Mouse (Mus musculus): ENCODE results near the gene Chst15. TPM values are rescaled to one million over a fixed set of nuclear protein-coding genes. Genes with fewer than 3 reads are reported as not detected.

The Chst15 gene
- polyA plus RNA-seq, 1 experiment from 2014 or later: 8.6 TPM

DNA sequence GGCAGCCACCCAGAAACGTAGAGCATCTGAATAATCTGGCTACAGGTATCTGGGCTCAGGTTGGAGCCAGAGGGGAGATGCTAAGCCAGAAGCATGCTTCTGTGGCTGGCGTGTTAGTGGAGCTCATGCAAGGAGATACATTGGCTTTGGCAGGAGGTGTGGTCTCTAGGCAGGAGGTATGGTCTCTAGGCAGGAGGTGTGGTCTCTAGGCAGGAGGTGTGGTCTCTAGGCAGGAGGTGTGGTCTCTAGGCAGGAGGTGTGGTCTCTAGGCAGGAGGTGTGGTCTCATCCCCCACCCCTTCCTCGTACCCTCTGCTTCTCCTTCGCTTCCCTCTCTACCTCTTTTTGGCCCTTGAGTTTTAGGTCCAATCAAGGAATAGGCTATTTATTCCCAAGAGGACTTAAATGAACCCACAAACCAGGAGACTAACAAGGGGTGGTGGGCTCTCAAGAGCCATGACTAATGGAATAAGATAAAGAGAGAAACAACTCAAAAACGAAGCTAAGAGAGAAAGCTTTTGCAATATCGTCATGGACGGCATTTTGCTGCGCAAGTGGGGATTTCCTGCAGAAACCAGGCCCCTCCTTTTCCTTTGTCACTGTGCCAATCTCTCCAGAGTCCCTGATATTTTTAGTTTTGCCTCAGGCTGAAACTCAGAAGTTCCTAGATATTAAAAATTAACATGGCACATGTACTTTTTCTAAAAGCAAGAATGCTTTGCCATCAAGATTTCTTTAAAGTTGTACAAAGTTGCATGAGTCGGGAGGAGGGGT lies 30.4 kb upstream of the Chst15 start:
- DNase-seq (ENCODE audit: low spot score) (peak; percentile 37), ATAC-seq (replicated peaks; ENCODE audit: low FRiP score, low read depth) (no peak)
- H3K4me2 ChIP-seq (ENCODE audit: low read length): no peak overlapping the region
- 65% methylated on average over 9 of the region's 9 CpGs for WGBS
- no peak overlapping the region for H3K4me3 ChIP-seq (replicated peaks; ENCODE audit: low read depth, low read length)
- H3K36me3 ChIP-seq (ENCODE audit: insufficient read depth, low read length): no peaks in the 10 kb centered on the region
- H3K27me3 ChIP-seq (ENCODE audit: insufficient read depth, low read length): no peaks in the 10 kb centered on the region
- no peak for TF ChIP-seq CTCF (IDR thresholded peaks at IDR 0.05; ENCODE audit: low read depth)
- no peaks in the 10 kb centered on the region; the same call in 1 of the 2 replicates for H3K4me1 ChIP-seq (replicated peaks; ENCODE audit: insufficient read depth, low read length)
- no peak overlapping the region for H3K9ac ChIP-seq (ENCODE audit: low read depth, low read length)
- no peak overlapping the region for H3K27ac ChIP-seq
- no peaks in the 10 kb centered on the region for H3K9me3 ChIP-seq (replicated peaks; ENCODE audit: low read length)

DNA sequence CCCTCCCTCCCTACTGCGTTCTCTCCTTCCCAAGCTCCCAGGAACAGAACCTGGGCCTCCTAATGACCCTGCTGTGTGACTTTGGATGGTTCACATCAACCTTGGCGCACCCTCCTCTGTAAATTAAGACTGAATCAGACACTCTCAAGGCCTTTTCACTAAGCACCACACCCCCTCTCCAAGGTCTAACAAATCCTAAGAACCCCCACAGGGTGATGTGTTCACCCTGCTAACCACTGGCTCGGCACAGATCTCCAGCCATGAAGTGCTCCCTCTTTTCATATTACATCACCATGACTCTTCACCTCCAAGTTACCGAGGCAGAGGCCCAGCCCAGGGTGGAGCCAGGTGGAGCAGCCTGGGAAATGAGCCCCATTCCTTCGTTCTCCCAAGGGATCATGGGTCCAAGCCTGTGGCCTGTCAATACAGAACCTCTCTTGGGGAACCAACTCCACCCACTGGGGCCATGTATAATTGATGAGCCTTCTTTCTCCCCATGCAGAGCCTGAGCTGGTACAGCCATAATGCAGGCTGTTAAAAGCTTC lies 28.6 kb upstream of the Chst15 start:
- no peaks in the 10 kb centered on the region for H3K36me3 ChIP-seq (ENCODE audit: insufficient read depth, low read length)
- TF ChIP-seq CTCF (IDR thresholded peaks at IDR 0.05; ENCODE audit: low read depth): no peak
- H3K4me2 ChIP-seq (ENCODE audit: low read length): no peak overlapping the region
- no peaks in the 10 kb centered on the region for H3K9me3 ChIP-seq (replicated peaks; ENCODE audit: low read length)
- no peak overlapping the region for H3K27ac ChIP-seq
- no peak overlapping the region for H3K4me3 ChIP-seq (replicated peaks; ENCODE audit: low read depth, low read length)
- H3K4me1 ChIP-seq (replicated peaks; ENCODE audit: insufficient read depth, low read length): no peaks in the 10 kb centered on the region; the same call in 1 of the 2 replicates
- ATAC-seq (replicated peaks; ENCODE audit: low FRiP score, low read depth): no peak
- WGBS: 66% methylated on average over 5 of the region's 5 CpGs
- no peaks in the 10 kb centered on the region for H3K27me3 ChIP-seq (ENCODE audit: insufficient read depth, low read length)
- no peak for DNase-seq (ENCODE audit: low spot score)
- H3K9ac ChIP-seq (ENCODE audit: low read depth, low read length): no peak overlapping the region

DNA sequence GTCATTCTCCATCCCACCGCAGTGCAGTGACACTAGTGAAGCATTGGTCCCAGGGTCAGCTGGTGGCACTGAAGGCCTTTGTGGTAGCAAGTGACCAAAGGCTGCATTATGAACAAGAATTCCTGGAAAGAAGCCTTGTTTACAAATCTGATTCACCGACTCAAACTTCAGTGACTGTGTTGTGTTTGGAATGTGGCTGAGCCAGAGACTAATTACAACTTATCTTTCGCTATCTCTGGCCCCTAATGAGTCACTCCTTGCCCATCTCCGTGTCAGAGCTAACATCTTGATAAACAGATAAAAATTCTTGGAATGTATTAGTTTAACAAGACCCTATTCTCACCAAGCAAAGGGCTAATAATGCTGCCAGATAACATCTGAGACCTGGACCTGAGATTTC lies 27.6 kb upstream of the Chst15 start:
- H3K4me1 ChIP-seq (replicated peaks; ENCODE audit: insufficient read depth, low read length): no peaks in the 10 kb centered on the region; the same call in 1 of the 2 replicates
- no peaks in the 10 kb centered on the region for H3K36me3 ChIP-seq (ENCODE audit: insufficient read depth, low read length)
- H3K4me2 ChIP-seq (ENCODE audit: low read length): no peak overlapping the region
- no peak overlapping the region for H3K27ac ChIP-seq
- DNase-seq (ENCODE audit: low spot score): no peak
- ATAC-seq (replicated peaks; ENCODE audit: low FRiP score, low read depth): no peak
- no peak overlapping the region for H3K9ac ChIP-seq (ENCODE audit: low read depth, low read length)
- WGBS: 60% methylated on average over 4 of the region's 4 CpGs
- H3K9me3 ChIP-seq (replicated peaks; ENCODE audit: low read length): no peaks in the 10 kb centered on the region
- H3K4me3 ChIP-seq (replicated peaks; ENCODE audit: low read depth, low read length): no peak overlapping the region
- no peaks in the 10 kb centered on the region for H3K27me3 ChIP-seq (ENCODE audit: insufficient read depth, low read length)
- TF ChIP-seq CTCF (IDR thresholded peaks at IDR 0.05; ENCODE audit: low read depth): no peak

DNA sequence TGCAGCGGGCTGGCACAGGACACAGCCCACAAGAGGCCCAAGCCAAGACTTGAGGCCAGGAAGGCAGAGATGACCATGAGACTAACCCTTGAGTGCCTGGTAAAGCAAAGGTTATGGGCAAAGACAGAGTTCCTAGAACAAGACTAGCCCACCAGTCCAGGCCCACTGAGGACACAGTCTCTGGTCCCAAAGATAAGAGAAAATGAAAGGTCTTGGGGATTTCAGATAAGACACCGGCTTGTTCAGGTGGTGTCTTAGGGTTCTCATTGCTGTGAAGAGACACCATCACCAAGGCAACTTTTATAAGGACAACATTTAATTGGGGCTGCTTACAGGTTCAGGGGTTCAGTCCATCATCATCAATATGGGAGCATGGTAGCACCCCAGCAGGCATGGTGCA lies 26.9 kb upstream of the Chst15 start:
- Histone ChIP-seq H3K27ac (no peak overlapping the region), H3K9ac (ENCODE audit: low read depth, low read length) (no peak overlapping the region), H3K36me3 (ENCODE audit: insufficient read depth, low read length) (no peaks in the 10 kb centered on the region), H3K4me1 (replicated peaks; ENCODE audit: insufficient read depth, low read length) (no peaks in the 10 kb centered on the region; the same call in 1 of the 2 replicates), H3K9me3 (replicated peaks; ENCODE audit: low read length) (no peaks in the 10 kb centered on the region), H3K4me2 (ENCODE audit: low read length) (no peak overlapping the region), H3K27me3 (ENCODE audit: insufficient read depth, low read length) (no peaks in the 10 kb centered on the region), H3K4me3 (replicated peaks; ENCODE audit: low read depth, low read length) (no peak overlapping the region)
- TF ChIP-seq CTCF (IDR thresholded peaks at IDR 0.05; ENCODE audit: low read depth): no peak
- WGBS: 96% methylated on average over 2 of the region's 2 CpGs
- no peak for DNase-seq (ENCODE audit: low spot score)
- ATAC-seq (replicated peaks; ENCODE audit: low FRiP score, low read depth): no peak

DNA sequence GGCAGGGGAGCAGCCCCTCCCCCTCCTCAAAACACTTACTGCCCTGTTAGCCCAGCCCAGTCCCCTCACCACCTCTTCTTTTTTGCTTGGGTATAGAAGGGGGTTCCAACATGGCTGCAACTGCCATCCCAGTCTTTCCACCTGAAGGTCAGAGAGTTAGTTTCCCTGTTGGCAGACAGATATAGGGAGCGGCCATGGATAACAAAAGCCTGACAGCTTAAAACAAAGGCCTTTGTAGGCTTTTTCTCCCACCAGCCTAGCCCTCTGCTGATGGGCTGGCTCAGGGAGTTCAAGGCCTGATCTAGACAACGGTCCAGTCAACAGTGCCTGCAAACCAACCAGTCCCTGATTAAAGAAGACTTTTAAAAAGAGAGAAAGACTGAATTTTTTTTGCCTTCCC lies 26.1 kb upstream of the Chst15 start:
- TF ChIP-seq CTCF (IDR thresholded peaks at IDR 0.05; ENCODE audit: low read depth): no peak
- no peak overlapping the region for H3K27ac ChIP-seq
- no peaks in the 10 kb centered on the region for H3K36me3 ChIP-seq (ENCODE audit: insufficient read depth, low read length)
- DNase-seq (ENCODE audit: low spot score) (no peak), ATAC-seq (replicated peaks; ENCODE audit: low FRiP score, low read depth) (no peak)
- H3K4me2 ChIP-seq (ENCODE audit: low read length): no peak overlapping the region
- no peak overlapping the region for H3K4me3 ChIP-seq (replicated peaks; ENCODE audit: low read depth, low read length)
- no peaks in the 10 kb centered on the region for H3K9me3 ChIP-seq (replicated peaks; ENCODE audit: low read length)
- no peaks in the 10 kb centered on the region; the same call in 1 of the 2 replicates for H3K4me1 ChIP-seq (replicated peaks; ENCODE audit: insufficient read depth, low read length)
- H3K9ac ChIP-seq (ENCODE audit: low read depth, low read length): no peak overlapping the region
- no peaks in the 10 kb centered on the region for H3K27me3 ChIP-seq (ENCODE audit: insufficient read depth, low read length)
- WGBS: 89% methylated on average over 2 of the region's 2 CpGs

DNA sequence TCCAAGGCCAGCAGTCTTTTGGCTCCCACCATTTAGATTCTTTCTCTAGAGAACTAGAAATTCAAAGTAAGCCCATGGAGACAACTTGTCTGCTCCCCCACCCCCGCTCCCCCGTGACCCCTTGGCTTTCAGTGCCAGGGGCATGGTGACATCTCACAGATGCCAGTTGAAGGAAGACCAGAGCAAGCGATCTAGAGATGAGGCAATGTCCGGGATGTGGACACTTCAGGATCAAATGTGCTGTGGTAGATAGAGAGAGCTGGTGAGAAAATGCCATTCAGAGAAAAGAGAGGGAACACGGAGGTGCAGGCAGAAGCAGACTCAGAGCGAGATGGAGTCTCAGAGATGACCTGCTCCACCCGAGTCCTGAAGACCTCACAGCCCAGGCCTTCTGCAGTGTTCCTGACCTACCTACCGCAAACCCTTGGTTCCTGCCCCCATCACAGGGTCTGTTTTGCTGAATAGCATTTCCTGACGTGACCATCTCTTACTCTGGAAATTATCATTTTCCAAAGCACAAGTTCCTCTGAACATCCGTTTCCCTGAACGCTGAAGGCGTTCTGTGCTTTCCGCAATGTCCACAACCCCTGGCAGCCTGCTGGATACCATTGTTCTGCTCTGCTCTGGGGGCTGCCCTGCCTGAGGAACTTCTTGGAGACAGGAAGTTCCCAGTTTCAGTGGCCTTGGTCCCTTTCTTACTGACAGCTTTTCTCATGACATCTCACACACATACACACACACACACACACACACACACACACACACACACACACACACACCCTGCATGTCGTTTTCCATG lies 22.2 kb upstream of the Chst15 start:
- H3K36me3 ChIP-seq (ENCODE audit: insufficient read depth, low read length): no peaks in the 10 kb centered on the region
- no peak overlapping the region for H3K4me3 ChIP-seq (replicated peaks; ENCODE audit: low read depth, low read length)
- H3K4me1 ChIP-seq (replicated peaks; ENCODE audit: insufficient read depth, low read length): peaks cover 4% of the 10 kb centered on the region
- ATAC-seq (replicated peaks; ENCODE audit: low FRiP score, low read depth): no peak
- peak overlapping the region; percentile 76 for H3K27ac ChIP-seq
- no peak overlapping the region for H3K9ac ChIP-seq (ENCODE audit: low read depth, low read length)
- no peaks in the 10 kb centered on the region for H3K9me3 ChIP-seq (replicated peaks; ENCODE audit: low read length)
- peak; percentile 52 for DNase-seq (ENCODE audit: low spot score)
- no peaks in the 10 kb centered on the region for H3K27me3 ChIP-seq (ENCODE audit: insufficient read depth, low read length)
- no peak overlapping the region for H3K4me2 ChIP-seq (ENCODE audit: low read length)
- no peak for TF ChIP-seq CTCF (IDR thresholded peaks at IDR 0.05; ENCODE audit: low read depth)
- WGBS: 74% methylated on average over 14 of the region's 14 CpGs

Measured in kidney, postnatal 0 days (tissue).